Mouse (Mus musculus): ENCODE results near the gene Mrtfa. TPM values are rescaled to one million over a fixed set of nuclear protein-coding genes. Genes with fewer than 3 reads are reported as not detected.

Gene Mrtfa
- 23.8 and 24.8 TPM in 2 replicates for polyA plus RNA-seq (2014; fragmentation: Nextera tagmentation; extraction: Ambion mirVana)

DNA sequence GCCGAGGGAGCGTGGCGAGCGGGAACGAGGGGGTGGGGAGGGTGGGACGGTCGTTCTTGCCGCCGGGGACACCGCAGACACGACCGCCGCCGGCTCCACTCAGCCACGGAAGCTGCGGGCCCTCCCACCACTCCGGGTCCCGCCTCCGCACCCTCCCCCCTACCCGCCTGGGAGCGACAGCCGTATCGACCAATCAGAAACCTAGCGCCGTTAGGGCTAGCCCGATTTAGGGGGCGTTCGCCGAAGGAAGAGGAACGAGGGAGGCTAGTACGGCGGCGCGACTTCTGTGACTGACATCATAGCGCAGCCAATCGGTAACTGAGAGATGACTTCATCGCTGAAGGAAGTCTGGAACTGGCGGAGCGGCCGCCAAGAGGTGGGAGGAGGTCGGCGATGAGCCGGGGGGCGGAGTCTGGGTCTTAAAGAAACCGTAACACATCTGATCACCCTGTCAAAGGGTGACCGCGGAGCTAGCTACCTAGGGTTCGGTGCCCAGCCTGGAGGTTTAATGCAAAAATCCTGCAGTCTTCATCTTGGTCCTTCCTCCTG, at the start of gene Mrtfa:
Gene Mrtfa, minus strand, starts transcription at position 128 of the 549 bp plus-strand sequence.
- Histone ChIP-seq H3K4me1 (ENCODE audit: control insufficient read depth, insufficient read depth, low read length) (peaks cover 8% of the 10 kb centered on the region), H3K27me3 (ENCODE audit: control insufficient read depth, insufficient read depth, low read length) (no peaks in the 10 kb centered on the region), H3K9ac (ENCODE audit: low read length) (peak within 1 kb of the TSS; percentile 88), H3K4me2 (ENCODE audit: low read depth) (peak within 1 kb of the TSS; percentile 84), H3K27ac (ENCODE audit: low read depth, low read length) (0 out of 2 replicates have a peak within 1 kb of the TSS, but pooled peaks have one; percentile 2), H3K9me3 (ENCODE audit: control insufficient read depth, low read length) (no peaks in the 10 kb centered on the region), H3K36me3 (ENCODE audit: control insufficient read depth, insufficient read depth, low read length) (no peaks in the 10 kb centered on the region), H3K4me3 (ENCODE audit: low read depth, low read length) (peak within 1 kb of the TSS; percentile 93)
- peak; percentile 99 for DNase-seq (ENCODE audit: low spot score)
- WGBS = under 1% methylated on average over 33 of the region's 48 CpGs
- ATAC-seq (ENCODE audit: insufficient read depth, low FRiP score, low TSS enrichment) = peak; percentile 98

DNA sequence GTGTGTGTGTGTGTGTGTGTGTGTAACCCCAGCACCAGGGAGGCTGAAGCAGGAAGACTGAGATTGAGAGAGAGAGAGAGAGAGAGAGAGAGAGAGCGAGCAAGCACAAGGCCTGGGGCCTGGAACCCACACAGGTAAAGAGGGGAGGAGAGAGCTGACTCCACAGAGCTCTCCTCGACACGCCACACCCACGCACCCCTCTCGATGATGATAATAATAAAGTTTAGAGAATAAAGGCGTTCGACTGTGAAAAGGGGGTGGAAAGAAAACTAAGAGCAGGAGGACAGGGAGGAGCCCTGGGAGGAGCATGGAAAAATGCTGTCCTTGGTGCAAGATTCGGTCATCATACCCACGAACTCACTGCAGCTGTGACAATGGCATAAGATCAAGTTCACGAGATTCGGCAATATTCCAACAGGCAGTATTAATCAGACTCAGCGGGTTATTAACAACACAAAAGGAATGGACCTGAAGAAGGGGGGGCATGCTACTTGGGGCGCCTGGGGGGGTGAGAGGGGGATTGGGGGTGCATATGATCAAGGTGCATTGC, 49.3 kb upstream of the Mrtfa start:
- H3K27ac ChIP-seq (ENCODE audit: low read depth, low read length) = no peak overlapping the region
- ATAC-seq (ENCODE audit: insufficient read depth, low FRiP score, low TSS enrichment) (no peak), DNase-seq (ENCODE audit: low spot score) (no peak)
- WGBS = 74% methylated on average over 13 of the region's 13 CpGs
- H3K36me3 ChIP-seq (ENCODE audit: control insufficient read depth, insufficient read depth, low read length) = no peaks in the 10 kb centered on the region
- H3K4me2 ChIP-seq (ENCODE audit: low read depth) = no peak overlapping the region
- no peaks in the 10 kb centered on the region for H3K9me3 ChIP-seq (ENCODE audit: control insufficient read depth, low read length)
- peaks cover 6% of the 10 kb centered on the region; the same call in 1 of the 2 replicates for H3K27me3 ChIP-seq (ENCODE audit: control insufficient read depth, insufficient read depth, low read length)
- no peaks in the 10 kb centered on the region for H3K4me1 ChIP-seq (ENCODE audit: control insufficient read depth, insufficient read depth, low read length)
- no peak overlapping the region for H3K4me3 ChIP-seq (ENCODE audit: low read depth, low read length)
- no peak overlapping the region for H3K9ac ChIP-seq (ENCODE audit: low read length)

DNA sequence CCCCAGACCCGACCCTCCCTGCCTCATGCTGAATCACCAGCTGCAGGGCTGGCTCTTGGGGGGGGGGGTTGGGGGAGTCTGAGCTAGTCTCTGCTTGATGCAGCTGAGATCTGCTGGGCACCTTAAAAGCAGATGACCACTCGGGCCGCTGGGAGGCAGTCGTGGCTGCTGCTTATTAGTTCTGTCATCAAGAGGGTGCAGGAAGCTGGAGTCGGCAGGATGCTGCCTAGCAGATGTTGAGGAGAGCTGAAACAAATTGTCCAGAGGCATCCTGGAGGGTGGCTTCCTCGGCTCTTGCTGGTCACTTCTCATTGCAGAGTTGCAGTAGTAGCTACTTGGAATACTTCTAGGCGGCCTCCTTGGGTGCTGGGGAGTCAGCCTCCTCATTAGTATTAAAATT, 48.7 kb upstream of the Mrtfa start:
- Histone ChIP-seq H3K4me3 (ENCODE audit: low read depth, low read length) (no peak overlapping the region), H3K9me3 (ENCODE audit: control insufficient read depth, low read length) (no peaks in the 10 kb centered on the region), H3K27ac (ENCODE audit: low read depth, low read length) (no peak overlapping the region), H3K4me1 (ENCODE audit: control insufficient read depth, insufficient read depth, low read length) (no peaks in the 10 kb centered on the region), H3K36me3 (ENCODE audit: control insufficient read depth, insufficient read depth, low read length) (no peaks in the 10 kb centered on the region), H3K27me3 (ENCODE audit: control insufficient read depth, insufficient read depth, low read length) (peaks cover 6% of the 10 kb centered on the region; the same call in 1 of the 2 replicates), H3K4me2 (ENCODE audit: low read depth) (no peak overlapping the region), H3K9ac (ENCODE audit: low read length) (no peak overlapping the region)
- WGBS = 21% methylated on average over 7 of the region's 7 CpGs
- ATAC-seq (ENCODE audit: insufficient read depth, low FRiP score, low TSS enrichment) (no peak), DNase-seq (ENCODE audit: low spot score) (peak; percentile 64)

DNA sequence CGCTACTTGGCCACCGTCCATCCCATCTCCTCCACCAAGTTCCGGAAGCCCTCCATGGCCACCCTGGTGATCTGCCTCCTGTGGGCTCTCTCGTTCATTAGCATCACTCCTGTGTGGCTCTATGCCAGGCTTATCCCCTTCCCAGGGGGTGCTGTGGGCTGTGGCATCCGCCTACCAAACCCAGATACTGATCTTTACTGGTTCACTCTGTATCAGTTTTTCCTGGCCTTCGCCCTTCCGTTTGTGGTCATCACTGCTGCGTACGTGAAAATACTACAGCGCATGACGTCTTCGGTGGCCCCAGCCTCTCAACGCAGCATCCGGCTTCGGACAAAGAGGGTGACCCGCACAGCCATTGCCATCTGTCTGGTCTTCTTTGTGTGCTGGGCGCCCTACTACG, 46.9 kb upstream of the Mrtfa start:
- Histone ChIP-seq H3K9me3 (ENCODE audit: control insufficient read depth, low read length) (no peaks in the 10 kb centered on the region), H3K9ac (ENCODE audit: low read length) (no peak overlapping the region), H3K27me3 (ENCODE audit: control insufficient read depth, insufficient read depth, low read length) (peaks cover 6% of the 10 kb centered on the region; the same call in 1 of the 2 replicates), H3K4me2 (ENCODE audit: low read depth) (no peak overlapping the region), H3K36me3 (ENCODE audit: control insufficient read depth, insufficient read depth, low read length) (no peaks in the 10 kb centered on the region), H3K27ac (ENCODE audit: low read depth, low read length) (no peak overlapping the region), H3K4me3 (ENCODE audit: low read depth, low read length) (no peak overlapping the region), H3K4me1 (ENCODE audit: control insufficient read depth, insufficient read depth, low read length) (no peaks in the 10 kb centered on the region)
- no peak for DNase-seq (ENCODE audit: low spot score)
- WGBS = 93% methylated on average over 18 of the region's 18 CpGs
- no peak for ATAC-seq (ENCODE audit: insufficient read depth, low FRiP score, low TSS enrichment)

DNA sequence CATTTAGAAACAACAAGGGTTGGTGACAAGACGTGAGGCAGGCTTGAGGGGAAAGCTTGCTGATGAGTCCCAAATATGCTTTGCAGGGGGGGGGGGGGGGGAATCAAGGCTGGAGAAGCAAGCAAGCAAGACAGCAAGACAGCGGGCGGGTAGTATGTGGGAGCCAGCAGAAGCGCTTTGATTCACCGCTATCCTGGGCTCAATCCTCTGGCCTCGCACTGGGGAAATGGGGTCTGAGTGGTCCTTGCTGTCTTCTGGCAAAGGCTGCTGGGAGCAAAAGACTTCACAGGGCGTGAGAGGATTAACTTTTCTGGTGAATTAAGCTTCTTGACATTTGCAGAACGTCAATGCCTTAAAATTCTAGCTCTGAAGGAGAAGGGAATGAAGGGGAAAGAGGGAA, 45.5 kb upstream of the Mrtfa start:
- H3K4me1 ChIP-seq (ENCODE audit: control insufficient read depth, insufficient read depth, low read length) = no peaks in the 10 kb centered on the region
- H3K27me3 ChIP-seq (ENCODE audit: control insufficient read depth, insufficient read depth, low read length) = peaks cover 6% of the 10 kb centered on the region; the same call in 1 of the 2 replicates
- H3K9ac ChIP-seq (ENCODE audit: low read length) = peak overlapping the region; percentile 55
- 11% methylated on average over 8 of the region's 8 CpGs for WGBS
- H3K9me3 ChIP-seq (ENCODE audit: control insufficient read depth, low read length) = no peaks in the 10 kb centered on the region
- peak overlapping the region; percentile 82 for H3K4me2 ChIP-seq (ENCODE audit: low read depth)
- ATAC-seq (ENCODE audit: insufficient read depth, low FRiP score, low TSS enrichment) = no peak
- peak overlapping the region; percentile 37 for H3K4me3 ChIP-seq (ENCODE audit: low read depth, low read length)
- no peaks in the 10 kb centered on the region for H3K36me3 ChIP-seq (ENCODE audit: control insufficient read depth, insufficient read depth, low read length)
- no peak for DNase-seq (ENCODE audit: low spot score)
- H3K27ac ChIP-seq (ENCODE audit: low read depth, low read length) = no peak overlapping the region

DNA sequence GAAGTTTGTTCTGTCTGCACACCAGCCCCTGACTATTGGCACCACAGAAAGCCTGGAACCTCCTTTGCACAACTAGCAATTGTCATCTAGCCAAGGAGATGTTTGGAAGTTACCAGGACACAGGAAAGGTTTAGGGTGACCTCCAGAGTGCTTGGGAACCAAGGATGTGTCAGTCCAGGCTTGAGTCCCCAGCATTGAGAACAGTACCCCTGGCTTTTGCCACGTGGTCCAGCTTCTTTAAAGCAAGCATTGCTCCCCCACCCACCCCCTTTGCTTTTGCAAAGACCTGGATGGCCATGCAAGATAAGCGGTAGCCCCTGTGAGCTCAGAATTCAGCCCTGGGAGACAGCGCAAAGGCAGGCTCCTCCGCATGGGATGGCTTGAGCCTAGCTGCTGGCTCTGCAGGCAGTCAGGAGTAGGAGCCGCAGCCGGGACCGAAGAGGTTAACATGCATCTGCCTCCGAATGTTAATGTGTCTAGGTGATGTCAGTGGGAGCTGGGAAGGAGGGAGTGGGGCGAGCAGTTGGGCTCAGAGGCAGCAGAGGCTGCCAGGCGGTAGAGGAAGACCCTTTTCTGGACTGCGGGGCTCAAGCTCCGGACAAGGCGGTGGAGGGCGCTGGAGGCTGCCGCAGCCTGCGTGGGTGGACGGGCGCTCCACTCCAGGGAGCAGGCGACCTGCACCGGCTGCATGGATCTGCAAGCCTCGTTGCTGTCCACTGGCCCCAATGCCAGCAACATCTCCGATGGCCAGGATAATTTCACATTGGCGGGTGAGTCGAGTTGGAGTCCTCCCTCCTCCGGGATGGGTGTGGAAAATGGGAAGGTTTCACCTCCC, 44.7 kb upstream of the Mrtfa start, which contains the start of gene Mchr1:
Gene Mchr1, plus strand, starts transcription at position 414 of the 835 bp plus-strand sequence.
- H3K27ac ChIP-seq (ENCODE audit: low read depth, low read length) = no peak within 1 kb of the TSS
- 2% methylated on average over 24 of the region's 25 CpGs for WGBS
- DNase-seq (ENCODE audit: low spot score) (peak; percentile 77), ATAC-seq (ENCODE audit: insufficient read depth, low FRiP score, low TSS enrichment) (0 out of 2 replicates have a peak, but pooled peaks have one; percentile 50)
- no peaks in the 10 kb centered on the region for H3K36me3 ChIP-seq (ENCODE audit: control insufficient read depth, insufficient read depth, low read length)
- peak within 1 kb of the TSS; percentile 55 for H3K9ac ChIP-seq (ENCODE audit: low read length)
- peaks cover 6% of the 10 kb centered on the region; the same call in 1 of the 2 replicates for H3K27me3 ChIP-seq (ENCODE audit: control insufficient read depth, insufficient read depth, low read length)
- peak within 1 kb of the TSS; percentile 82 for H3K4me2 ChIP-seq (ENCODE audit: low read depth)
- H3K9me3 ChIP-seq (ENCODE audit: control insufficient read depth, low read length) = no peaks in the 10 kb centered on the region
- peak within 1 kb of the TSS; percentile 37 for H3K4me3 ChIP-seq (ENCODE audit: low read depth, low read length)
- no peaks in the 10 kb centered on the region for H3K4me1 ChIP-seq (ENCODE audit: control insufficient read depth, insufficient read depth, low read length)

DNA sequence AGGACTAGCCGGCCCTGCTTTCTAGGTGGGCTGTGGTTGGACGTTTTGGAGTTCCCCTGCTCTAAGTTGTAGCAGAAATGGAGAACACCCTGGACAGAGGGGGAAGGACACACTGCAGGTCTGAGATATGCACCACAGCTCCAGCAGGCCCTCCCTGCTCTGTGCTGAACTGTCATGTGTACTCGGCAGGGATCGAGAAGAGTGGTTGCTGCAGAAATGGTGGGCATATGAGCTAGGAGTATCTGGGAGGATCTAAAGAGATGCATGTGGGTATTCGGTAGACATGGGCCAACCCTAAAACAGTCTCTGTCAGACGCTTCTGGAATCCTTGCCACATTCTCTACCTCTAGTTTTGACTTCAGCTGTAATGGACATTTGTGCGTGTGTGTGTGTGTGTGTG, 40.8 kb upstream of the Mrtfa start:
- no peaks in the 10 kb centered on the region for H3K36me3 ChIP-seq (ENCODE audit: control insufficient read depth, insufficient read depth, low read length)
- no peaks in the 10 kb centered on the region for H3K27me3 ChIP-seq (ENCODE audit: control insufficient read depth, insufficient read depth, low read length)
- H3K4me1 ChIP-seq (ENCODE audit: control insufficient read depth, insufficient read depth, low read length) = no peaks in the 10 kb centered on the region
- H3K4me2 ChIP-seq (ENCODE audit: low read depth) = no peak overlapping the region
- no peak overlapping the region for H3K27ac ChIP-seq (ENCODE audit: low read depth, low read length)
- H3K4me3 ChIP-seq (ENCODE audit: low read depth, low read length) = no peak overlapping the region
- DNase-seq (ENCODE audit: low spot score) = no peak
- H3K9me3 ChIP-seq (ENCODE audit: control insufficient read depth, low read length) = no peaks in the 10 kb centered on the region
- 82% methylated on average over 7 of the region's 7 CpGs for WGBS
- ATAC-seq (ENCODE audit: insufficient read depth, low FRiP score, low TSS enrichment) = no peak
- H3K9ac ChIP-seq (ENCODE audit: low read length) = no peak overlapping the region

DNA sequence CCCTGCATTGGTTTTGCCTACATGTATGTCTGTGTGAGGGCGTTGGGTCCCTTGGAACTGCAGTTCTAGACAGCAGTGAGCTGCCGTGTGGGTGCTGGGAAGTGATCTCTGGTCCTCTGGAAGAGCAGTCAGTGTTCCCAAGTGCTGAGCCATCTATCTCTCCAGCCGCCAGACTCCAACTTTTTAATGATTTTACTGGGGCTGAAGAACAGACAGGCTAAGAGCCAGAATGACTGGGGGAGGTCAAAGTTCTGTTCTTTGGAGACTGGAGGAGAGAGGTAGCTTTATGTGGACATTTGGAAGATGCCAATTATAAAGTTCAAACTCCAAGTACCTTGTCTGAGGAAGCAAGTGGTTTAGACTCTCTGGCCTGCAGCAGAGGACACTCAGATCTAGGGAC, 39.2 kb upstream of the Mrtfa start:
- Histone ChIP-seq H3K36me3 (ENCODE audit: control insufficient read depth, insufficient read depth, low read length) (no peaks in the 10 kb centered on the region), H3K9ac (ENCODE audit: low read length) (no peak overlapping the region), H3K4me1 (ENCODE audit: control insufficient read depth, insufficient read depth, low read length) (no peaks in the 10 kb centered on the region), H3K27me3 (ENCODE audit: control insufficient read depth, insufficient read depth, low read length) (no peaks in the 10 kb centered on the region), H3K27ac (ENCODE audit: low read depth, low read length) (no peak overlapping the region), H3K4me2 (ENCODE audit: low read depth) (no peak overlapping the region), H3K9me3 (ENCODE audit: control insufficient read depth, low read length) (no peaks in the 10 kb centered on the region), H3K4me3 (ENCODE audit: low read depth, low read length) (no peak overlapping the region)
- 74% methylated on average over 3 of the region's 3 CpGs for WGBS
- ATAC-seq (ENCODE audit: insufficient read depth, low FRiP score, low TSS enrichment) (no peak), DNase-seq (ENCODE audit: low spot score) (no peak)

Measured in neural tube, embryonic 11.5 days (tissue).